Mouse (Mus musculus): ENCODE measurements around the gene Gm5741.

DNA sequence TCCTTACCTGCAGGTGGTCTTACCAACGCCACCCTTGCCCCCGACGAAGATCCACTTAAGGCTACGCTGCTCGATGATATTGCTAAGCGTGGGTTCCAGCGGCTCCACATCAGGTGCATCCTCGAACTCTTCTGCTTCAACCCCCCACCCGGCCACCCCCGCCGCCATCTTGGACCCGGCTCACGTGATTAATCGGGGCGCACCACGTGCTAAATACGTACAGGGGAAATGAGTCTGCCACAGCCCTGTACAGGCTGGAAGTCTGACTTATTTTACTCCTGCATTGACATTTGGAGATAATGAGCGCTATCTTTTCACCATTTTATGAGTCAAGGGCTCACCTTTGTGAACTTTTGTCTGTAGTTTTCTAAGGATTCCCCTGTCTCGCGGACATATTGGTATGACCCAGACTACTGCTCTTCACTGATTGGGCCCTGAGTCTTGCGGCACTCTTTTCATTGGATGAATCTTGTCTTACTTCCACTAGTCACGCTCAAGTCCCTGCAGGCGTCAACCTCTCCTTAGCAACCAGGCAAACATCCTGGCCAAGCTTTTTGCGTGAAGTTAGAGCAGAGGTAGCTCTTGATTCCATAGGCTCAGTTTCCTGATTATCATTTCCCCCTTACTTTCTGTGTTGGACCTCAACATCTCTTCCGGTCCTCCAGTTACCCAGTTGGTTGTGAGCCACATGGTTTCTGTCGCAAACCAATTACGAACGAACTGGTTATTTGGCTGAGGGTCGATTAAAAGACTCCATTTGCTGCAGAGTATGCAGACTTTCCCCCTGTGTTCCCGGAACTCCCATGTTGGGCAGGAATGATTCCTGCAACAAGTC, 42.5 kb downstream of the Gm5741 start, which contains the start of gene Asna1:
- TF ChIP-seq CTCF (IDR thresholded peaks at IDR 0.05; ENCODE audit: extremely low read depth, insufficient read length, insufficient replicate concordance, low read depth, low read length) = no peak
- TF ChIP-seq POLR2A (IDR thresholded peaks at IDR 0.05; ENCODE audit: low read depth, low read length) = peak; percentile 39; the same call in 1 of the 2 replicates

Measured in small intestine, adult 2 months (tissue).